Mouse (Mus musculus): Measurements from ENCODE around the gene Wasl. TPM values are rescaled to one million over a fixed set of nuclear protein-coding genes. Genes with fewer than 3 reads are reported as not detected.

Wasl gene
- polyA plus RNA-seq, 1 experiment from 2014 or later, result 60.6 TPM

DNA sequence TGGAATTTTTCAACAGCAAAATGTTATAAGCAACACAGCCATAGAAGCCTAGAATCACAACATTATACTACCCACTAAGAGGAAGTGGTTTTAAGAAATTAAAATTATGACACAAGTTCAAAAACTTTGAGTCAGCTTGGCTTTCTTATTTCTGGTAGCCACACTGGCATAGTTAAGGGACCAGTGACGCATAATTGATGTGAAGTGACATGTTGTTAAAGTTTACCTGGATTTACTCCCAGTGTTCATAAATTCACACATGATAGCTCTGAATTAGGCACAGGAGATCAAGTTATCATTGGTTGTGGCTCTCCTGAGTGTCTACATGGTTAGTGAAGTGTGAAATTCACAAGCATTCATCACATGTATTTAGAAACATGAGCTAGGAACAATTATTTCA is 99.9 kb downstream of the Wasl start:
- no peak for DNase-seq (ENCODE audit: low spot score)
- Histone ChIP-seq H3K4me3 (no peak overlapping the region), H3K27me3 (replicated peaks; ENCODE audit: low read depth, poor library complexity, severe bottlenecking) (no peaks in the 10 kb centered on the region), H3K36me3 (replicated peaks) (no peaks in the 10 kb centered on the region), H3K9me3 (no peaks in the 10 kb centered on the region), H3K27ac (replicated peaks) (no peak overlapping the region), H3K4me1 (no peaks in the 10 kb centered on the region)
- WGBS, result 90% methylated on average over 1 of the region's 1 CpGs

GRCm38 (mm10) chr6:24564081-24564480 is 100.7 kb downstream of the Wasl start:
- Histone ChIP-seq H3K4me1 (no peaks in the 10 kb centered on the region), H3K9me3 (no peaks in the 10 kb centered on the region), H3K36me3 (replicated peaks) (no peaks in the 10 kb centered on the region), H3K27me3 (replicated peaks; ENCODE audit: low read depth, poor library complexity, severe bottlenecking) (no peaks in the 10 kb centered on the region), H3K27ac (replicated peaks) (no peak overlapping the region), H3K4me3 (no peak overlapping the region)
- 81% methylated on average over 9 of the region's 9 CpGs for WGBS
- no peak for DNase-seq (ENCODE audit: low spot score)

Other genes with a start within 250 kb of the Wasl start
- 0.20 and 0.26 TPM in 2 replicates for gene Iqub, start 149.9 kb downstream of the Wasl start, polyA plus RNA-seq (2016; fragmentation: Nextera tagmentation; extraction: Ambion mirVana)
- gene Ndufa5, start 137.0 kb downstream of the Wasl start, polyA plus RNA-seq (2016; fragmentation: Nextera tagmentation; extraction: Ambion mirVana), result 262 and 270 TPM in 2 replicates
- gene Asb15, start 136.9 kb downstream of the Wasl start, polyA plus RNA-seq (2016; fragmentation: Nextera tagmentation; extraction: Ambion mirVana), result not detected in 2 replicates
- not detected in 2 replicates for gene Lmod2, start 67.2 kb downstream of the Wasl start, polyA plus RNA-seq (2016; fragmentation: Nextera tagmentation; extraction: Ambion mirVana)
- not detected in 2 replicates for gene Hyal6, start 68.2 kb upstream of the Wasl start, polyA plus RNA-seq (2016; fragmentation: Nextera tagmentation; extraction: Ambion mirVana)
- gene Hyal4, start 83.3 kb upstream of the Wasl start, polyA plus RNA-seq (2016; fragmentation: Nextera tagmentation; extraction: Ambion mirVana), result not detected in 2 replicates
- gene Spam1, start 126.2 kb upstream of the Wasl start, polyA plus RNA-seq (2016; fragmentation: Nextera tagmentation; extraction: Ambion mirVana), result not detected in 2 replicates
- not detected in 2 replicates for gene Hyal5, start 193.0 kb upstream of the Wasl start, polyA plus RNA-seq (2016; fragmentation: Nextera tagmentation; extraction: Ambion mirVana)

Measured in embryonic facial prominence, embryonic 10.5 days (tissue).